Mouse (Mus musculus): ENCODE measurements around the gene Nfic.

Gene Nfic

DNA sequence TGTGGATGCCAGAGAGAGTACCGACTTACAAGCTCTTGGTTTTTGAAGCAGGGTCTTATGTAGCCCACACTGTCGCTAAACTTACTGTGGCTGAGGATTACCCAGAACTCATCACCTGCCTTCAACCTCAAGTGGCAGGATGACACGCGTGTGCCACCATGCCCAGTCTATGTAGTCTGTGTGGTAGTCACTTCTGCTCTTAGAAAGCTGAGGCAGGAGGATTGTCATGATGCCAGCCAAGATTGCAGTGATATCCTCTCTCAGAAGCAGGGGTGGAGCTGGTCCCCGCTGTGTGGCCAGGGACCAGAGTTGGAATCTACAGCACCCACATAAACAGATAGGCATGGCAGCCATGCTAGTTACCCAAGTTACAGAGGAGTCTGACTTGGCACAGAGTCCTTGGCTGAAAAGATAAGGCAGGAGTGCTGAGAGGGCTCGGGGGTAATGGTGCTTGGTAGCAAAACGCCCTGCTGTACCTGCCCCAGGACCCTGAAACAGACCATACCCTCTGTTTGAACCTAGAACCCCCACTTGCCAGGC lies 30.1 kb upstream of the Nfic start:
- no peak for DNase-seq (ENCODE audit: low spot score)

DNA sequence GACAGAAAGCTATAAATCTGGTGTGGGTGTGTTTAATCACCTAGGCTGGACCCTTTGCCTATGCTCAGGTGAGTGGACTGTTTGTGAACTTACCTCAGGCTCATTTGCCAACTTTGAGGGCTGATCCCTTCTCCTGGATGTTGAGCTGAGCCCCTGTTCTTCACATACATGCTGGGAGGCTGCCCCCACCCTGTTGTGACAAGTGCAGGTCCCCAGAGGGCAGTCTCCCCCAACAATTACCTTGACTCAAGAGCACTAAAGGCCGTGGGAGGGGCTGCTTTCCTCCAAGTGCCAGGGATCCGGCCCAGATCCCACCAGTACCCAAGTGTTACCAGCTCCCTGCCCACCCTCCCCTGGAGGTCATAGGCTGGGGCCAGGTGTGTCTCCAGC lies 29.6 kb upstream of the Nfic start:
- DNase-seq (ENCODE audit: low spot score) = no peak

DNA sequence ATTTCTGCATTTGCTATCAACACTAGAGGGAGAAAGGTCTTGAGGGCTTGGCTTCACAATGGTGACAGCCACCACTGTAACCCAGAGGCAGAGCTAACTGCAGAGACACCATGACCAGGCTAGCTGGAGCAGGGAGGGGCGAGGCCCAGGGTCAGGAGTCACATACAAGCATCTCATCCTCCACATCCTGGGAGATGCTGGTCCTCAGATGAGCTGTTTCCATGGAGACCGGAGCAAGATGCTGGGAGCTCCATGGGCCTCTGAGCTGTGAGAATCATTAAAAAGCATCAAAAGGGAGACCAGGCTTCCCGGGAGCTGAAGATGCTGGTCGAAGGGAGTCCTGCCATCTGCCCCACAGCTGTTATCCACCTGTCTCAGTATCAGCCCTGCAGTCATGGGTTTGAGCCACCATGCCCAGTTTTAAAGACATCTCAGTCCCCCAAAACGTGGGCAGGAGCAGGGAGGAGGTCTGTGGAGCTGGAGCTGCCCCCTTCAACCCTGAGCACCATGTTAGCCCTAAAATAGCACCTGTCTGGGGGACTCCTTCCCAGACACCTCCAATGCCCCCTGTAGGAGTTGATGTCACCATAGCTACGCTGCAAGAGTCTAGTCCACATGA lies 29.1 kb upstream of the Nfic start:
- DNase-seq (ENCODE audit: low spot score) = no peak

DNA sequence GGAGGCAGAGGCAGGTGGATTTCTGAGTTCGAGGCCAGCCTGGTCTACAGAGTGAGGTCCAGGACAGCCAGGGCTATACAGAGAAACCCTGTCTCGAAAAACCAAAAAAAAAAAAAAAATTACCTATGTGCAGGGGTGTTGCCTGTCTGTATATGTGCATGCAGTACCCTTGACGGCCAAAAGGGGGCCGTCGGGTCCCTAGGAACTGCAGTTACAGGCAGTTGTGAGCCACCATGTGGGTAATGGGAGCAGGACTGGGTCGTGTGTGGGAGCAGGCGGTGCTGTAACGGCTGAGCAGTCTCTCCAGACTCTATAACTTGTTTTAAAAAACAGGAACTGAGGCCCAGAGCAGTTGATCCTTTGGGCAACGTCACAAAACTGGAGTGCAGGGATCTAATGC lies 28.5 kb upstream of the Nfic start:
- no peak for DNase-seq (ENCODE audit: low spot score)

DNA sequence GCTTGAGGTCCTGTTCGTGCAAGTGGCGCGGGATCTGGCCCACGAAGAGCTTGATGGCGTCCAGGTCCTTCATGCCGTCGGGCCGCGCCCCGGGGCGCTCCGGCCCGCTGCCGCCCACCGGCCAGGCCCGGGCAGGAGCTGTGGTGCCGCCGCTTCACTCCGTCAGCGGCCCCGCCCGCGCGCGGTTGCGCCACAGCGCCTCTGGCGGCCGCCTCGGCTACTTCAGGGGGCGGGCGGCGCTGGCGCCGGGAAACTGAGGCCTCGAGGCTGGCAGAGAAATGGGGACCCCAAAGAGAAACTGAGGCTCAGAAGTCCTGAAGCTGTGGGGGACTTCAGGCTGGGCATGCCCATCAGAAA lies 27.1 kb upstream of the Nfic start, which contains the start of gene Celf5:
Gene Celf5 (minus strand): TSS at position 177 of the 357 bp plus-strand sequence.
- DNase-seq (ENCODE audit: low spot score) = no peak

DNA sequence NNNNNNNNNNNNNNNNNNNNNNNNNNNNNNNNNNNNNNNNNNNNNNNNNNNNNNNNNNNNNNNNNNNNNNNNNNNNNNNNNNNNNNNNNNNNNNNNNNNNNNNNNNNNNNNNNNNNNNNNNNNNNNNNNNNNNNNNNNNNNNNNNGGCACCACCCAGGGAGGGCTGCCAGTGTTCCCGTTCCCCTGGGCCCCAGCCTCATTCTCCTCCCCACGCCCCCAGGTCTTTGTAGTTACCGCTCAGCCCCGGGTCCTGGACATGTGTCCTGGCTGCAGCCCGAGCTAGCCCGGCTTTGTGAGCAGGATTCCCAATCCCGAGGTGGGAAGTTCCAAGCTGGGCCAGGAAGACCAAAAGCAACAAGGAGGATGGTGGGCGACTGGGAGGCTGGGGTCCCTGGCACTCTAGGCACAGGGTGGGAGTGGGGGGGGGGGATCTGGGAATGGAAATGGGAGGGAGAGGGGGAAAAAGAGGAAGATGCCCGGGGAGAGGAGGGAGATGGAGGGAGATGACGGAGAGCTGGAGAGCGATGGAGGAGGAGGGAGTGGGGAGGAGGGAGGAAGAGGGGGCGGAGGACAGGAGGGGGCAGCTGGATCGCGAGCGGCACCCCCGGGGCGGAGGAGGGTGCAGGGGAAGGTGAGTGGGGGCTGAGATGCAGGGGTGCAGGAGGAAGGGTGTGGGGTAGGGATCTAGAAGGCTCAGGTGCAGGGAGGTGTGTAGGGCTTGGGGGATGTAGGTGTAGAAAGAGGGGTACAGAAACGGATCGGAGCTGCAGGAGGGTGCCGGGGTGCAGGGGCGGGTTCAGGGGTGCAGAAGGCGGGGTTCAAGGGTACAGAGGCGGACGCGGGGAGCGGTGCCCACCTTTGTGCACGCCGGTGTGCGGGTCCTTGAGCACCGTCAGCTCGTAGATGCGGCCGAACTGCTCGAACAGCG lies 26.4 kb upstream of the Nfic start:
- no peak for DNase-seq (ENCODE audit: low spot score)

DNA sequence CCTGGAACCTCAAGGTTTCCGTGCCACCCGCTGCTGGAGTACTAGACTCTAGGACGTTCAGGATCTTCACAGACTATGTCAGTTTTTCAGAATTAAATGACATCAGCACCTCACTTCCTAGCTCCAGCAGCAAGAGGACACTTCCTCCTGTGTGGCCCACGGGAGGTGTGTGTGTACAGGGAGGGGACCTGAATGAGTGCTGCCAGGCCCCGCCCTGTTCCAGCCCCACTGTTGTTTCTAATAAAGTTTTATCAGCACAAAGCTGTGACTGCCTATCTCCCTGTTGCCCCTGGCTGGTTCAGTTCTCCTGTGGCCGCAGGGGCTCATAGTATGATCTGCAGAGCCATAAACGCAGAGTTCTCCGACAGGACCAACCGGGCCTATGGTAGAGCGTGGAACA lies 19.0 kb upstream of the Nfic start:
- no peak for DNase-seq (ENCODE audit: low spot score)

DNA sequence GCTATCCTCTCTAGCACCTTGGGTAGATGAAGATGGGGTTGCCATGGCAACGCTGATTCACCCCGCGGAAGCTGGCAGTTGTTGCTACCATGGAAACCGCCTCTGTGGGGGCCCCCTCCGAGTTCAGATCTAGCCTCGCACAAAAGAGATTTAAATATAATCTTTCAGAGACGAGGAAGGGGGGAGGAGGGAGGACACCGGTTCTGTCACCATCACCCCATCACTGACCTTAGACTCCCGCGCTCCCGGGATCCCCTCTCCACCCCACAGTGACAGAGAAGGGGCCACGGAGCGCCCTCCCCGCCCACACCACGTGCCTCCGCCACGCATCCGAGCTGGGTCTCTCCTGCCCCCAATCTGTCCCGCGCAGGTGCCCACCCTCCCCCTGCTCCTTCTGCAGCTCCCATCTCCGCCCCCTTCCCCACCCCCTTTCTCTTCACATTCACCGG lies 17.6 kb upstream of the Nfic start:
- no peak for DNase-seq (ENCODE audit: low spot score)

DNA sequence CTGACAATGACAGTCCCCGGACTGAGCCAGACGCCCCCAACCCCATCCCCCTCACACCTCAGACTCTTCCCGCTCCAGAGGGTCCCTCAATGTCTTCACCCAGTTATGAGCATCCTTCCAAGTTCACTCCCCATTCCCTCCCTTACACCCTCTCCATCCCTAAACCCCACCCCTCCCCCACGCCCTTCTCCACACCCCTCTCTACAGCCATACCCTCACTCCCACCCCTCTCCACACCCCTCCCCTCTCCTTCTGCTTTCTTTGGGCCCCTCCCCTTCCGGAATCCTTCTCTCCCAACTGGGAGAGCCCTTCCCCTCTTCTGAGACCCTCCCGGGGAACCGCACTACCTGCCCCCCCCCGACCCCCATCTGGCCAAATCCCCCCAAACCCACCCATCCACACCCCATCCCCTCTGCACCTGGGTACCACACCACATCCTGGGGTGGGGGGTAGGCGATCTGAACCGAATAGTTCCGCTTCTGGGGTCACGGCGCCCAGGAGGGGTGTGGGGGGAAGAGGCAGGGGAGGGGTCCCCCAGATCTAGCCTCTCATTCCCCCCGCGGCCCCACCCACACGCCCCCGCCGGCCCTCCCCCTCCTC lies 17.1 kb upstream of the Nfic start:
- no peak for DNase-seq (ENCODE audit: low spot score)

DNA sequence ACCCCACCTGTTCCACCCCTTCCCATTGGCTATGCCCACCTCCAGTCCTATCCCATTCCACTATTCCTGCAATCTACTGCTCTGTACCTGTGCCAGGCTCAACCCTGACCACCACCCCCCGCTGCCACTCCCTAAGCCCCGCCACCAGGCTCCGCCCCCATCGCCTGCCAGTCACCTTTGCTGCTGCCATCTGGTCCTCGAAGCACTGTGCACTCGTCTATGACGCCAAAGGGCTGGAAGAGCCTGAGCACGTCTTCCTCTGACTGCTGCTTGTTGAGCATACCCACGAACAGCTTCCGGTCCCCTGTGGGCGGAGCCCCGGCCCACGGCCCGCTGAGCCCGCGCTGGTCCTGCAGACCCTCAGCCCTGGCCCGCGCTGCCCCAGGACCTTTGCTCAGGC lies 15.0 kb upstream of the Nfic start:
- DNase-seq (ENCODE audit: low spot score) = no peak

DNA sequence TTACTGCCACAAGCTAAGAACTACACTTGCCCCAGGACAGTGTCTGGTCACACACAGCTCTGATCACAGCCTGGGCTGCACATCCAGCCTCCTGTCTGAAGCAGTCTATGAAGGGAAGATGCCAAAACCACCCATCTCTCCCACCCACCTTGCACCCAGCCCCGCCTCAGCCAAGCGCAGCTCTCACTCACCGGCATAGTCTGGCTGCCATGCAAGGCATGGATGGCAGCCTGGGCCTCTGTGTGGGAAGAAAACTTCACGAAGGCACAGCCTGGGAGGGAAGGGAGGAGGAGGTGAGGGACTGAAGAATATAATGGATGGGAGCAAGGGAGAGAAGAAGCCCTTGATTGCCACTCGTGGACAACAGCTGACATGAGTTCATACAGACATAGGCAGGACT lies 13.8 kb upstream of the Nfic start:
- no peak for DNase-seq (ENCODE audit: low spot score)

DNA sequence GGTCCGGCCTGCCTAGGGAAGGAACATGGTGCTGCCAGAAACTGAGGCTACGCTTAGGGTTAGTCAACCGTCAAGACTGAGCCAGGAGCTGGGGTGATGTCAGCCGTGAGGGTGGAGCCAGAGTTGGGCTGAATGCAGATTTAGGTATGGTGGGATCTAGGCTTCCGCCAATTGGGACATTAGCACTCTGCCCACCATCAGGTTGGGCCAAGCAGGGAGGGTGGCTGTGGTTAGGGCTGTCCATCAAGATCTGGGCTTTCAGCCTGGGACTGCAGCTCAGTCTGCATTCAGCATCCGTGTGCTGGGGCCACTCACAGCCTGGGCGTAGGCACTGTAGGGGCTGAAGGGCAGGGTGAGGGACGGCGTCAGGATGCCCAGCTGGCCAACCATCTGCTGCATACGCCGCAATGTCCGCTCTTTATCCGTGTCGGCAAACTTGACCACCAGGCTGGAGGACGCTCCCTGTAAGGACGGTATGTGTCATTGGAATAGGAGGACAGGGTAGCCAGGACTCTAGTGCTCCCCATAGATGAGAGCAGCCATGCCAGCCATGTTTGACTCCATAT lies 12.3 kb upstream of the Nfic start:
- DNase-seq (ENCODE audit: low spot score) = no peak

DNA sequence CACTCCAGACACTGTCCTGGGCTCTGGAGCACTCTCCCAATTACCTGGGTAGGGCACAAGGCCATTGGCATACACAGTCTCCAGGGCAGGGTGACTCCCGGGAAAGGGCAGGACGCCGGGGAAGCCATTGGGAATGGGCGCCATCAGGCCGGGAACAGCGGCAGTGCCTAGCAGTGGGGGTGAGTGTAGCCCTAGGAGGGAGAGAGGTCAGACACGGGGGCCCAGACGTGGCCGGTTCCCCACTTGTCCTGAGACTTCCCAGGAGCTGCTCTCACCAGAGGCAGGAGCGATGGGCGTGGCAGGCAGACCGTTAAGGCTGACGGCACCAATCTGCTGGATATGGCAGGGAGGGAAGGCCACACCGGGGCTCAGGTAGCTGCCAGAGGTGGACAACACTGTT lies 11.4 kb upstream of the Nfic start:
- no peak for DNase-seq (ENCODE audit: low spot score)

DNA sequence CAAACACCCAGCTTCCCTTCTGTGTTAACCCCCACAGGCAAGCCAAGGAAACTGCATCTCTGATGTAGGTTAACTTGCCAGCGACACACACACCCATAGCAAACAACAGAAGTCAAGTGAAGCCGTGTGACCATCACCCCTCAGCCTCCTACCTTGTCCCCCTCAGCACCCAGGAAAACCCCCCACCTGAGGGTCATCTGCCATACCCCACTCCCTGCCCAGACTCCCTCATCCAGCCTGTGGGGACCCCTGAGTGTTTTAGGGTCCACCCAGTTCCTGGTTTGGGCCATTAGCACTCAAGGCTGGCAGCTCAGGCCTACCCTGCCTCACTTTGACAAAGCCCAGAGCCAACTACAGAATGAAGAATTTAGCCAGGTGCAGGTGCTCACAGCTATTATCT lies 10.6 kb upstream of the Nfic start:
- no peak for DNase-seq (ENCODE audit: low spot score)

DNA sequence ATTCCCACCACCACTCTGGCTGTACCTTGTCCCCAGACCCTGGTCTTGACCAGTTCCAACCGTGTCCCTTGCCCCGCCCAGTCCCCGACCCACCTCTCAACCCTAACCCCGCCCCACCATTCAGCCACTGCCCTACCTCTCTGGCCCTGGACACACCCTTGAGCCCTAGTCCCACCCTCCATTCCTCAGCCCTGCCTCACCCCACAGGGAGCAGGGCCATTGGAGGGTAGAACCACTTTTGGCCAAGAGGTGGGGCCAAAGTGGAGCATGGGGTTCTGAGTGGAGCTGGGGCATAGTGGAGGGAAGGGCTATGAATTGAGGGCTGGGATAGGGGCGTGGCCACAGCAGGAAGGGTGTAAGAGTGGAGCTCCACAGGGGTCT lies 9.8 kb upstream of the Nfic start:
- DNase-seq (ENCODE audit: low spot score) = no peak

DNA sequence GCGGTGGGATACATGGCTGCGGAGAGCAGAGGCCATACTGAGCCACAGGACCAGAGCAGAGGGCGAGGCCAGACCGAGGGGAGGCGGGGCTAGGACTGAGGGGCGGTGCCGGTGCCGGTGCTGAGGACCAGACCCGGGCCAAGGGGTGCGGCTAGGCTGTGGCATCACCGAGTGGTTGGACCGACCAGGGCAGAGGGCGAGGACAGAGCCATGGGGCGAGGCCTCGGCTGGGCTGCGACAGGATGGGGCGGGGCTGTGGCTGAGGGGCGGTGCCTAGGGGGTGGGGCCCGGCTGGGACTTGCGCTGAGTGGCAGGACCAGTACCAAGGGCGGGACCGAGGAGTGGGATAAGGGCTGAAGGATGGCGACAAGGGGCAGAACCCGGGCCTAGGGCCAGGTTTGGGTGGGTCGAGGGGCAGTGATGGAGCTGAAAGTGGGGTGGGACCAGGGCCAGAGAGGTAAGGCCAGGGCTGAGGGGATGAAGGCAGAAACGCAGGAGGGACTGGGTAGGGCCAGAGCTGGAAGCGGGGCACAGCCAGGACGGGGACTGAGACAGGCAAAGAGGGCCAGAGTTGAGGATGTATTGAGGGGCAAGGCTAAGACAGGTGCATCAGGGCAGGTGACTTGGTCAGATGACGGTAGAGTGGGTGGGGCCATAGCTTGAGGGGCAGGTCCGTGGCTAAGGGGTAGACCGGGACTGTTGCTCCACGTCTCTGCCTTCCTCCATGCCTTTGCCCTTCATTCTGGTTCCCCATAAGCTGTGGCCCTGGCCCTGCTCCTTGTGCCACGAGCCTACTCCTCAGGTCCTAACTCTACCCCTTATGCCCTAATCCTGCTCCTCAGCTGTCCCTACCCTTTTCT lies 9.2 kb upstream of the Nfic start:
- DNase-seq (ENCODE audit: low spot score) = no peak

DNA sequence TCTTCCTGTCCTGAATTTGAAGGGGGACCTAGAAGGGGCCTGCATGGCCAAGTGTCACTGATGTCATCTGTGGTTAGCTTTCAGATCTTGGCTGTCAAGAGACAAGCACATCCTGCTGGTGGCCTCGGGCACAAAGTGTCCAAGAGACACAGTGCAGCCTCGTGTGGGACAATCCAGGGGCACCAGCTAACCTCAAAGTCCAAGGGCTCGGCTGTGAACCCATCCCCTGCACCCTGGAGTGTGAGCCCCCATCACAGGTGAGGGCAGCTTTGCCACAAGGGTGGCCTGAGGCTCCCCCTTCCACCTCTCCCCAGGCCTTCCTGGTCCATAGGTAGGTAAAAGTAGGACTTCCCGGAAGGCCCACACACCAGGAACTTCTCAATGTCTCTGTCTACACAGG lies 8.1 kb upstream of the Nfic start:
- no peak for DNase-seq (ENCODE audit: low spot score)

DNA sequence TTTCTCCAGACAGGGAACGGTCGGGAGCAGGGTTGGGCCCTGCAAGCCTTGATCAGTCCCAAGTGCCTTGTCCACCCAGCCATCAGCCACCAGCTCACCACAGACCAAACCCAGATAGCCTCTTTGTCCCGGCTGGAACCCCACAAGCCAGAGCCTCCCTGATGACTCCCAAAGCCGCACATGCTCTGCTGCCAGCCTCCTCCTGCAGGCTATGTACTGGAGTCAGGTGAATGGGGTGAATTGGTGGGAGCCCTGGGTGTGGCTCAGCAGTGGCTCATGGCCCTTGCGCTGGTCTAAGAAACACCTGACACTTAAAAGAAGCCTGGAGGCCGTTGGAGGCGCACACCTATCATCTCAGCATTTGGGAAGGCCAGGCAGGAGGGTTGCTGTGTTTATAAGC lies 7.5 kb upstream of the Nfic start:
- DNase-seq (ENCODE audit: low spot score) = no peak

DNA sequence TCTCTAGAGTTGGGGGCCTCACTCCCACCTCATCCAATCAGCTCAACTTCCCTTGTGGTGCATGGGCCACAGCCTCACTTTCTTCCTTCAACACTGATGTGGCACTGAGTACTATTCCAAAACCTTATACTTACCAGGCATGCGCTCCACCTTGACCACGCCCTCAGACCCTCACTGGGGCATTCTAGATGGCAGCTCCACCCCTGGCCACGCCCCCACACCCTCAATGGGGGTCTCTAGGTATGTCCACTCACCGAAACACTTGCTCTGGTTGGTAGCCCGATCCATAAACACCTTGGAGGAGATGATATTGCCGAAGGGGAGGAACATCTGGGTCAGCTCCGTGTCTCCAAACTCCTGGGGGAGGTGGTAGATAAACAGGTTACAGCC lies 7.0 kb upstream of the Nfic start:
- no peak for DNase-seq (ENCODE audit: low spot score)

DNA sequence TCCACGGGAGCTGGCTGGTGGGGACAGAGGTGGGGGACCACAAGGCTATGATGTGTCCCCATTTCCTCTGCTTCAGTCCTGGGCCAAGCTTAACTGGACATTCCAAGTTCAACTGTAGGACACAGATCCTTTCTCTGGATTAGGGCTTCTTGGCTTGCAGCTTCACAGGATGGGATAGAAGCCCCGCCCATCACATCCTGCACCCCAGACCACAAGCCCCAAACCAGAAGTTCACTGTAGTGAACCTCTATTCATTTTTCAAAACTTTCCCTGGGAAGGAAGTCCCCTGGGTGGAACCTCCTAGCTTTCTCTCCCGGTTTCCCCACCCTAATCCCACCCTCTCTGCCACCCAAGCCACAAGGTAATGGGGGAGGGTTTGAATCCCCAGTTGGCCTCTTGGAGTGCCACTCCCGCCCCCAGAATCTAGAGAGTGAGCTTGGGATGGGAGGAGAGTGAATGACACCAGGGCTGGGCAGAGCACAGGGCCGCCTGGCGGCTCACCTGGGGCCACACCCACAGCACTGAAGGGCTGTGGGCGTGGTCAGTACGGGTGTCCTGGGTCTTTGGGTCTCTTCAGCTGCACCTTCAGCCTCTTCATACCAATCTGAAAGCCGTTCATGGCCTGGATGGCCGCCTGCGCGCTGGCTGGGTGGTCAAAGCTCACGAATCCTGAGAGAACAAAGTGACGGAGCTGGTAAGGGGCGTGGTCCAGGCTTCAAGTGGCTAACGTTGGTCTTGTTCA lies 6.4 kb upstream of the Nfic start:
- DNase-seq (ENCODE audit: low spot score) = no peak

DNA sequence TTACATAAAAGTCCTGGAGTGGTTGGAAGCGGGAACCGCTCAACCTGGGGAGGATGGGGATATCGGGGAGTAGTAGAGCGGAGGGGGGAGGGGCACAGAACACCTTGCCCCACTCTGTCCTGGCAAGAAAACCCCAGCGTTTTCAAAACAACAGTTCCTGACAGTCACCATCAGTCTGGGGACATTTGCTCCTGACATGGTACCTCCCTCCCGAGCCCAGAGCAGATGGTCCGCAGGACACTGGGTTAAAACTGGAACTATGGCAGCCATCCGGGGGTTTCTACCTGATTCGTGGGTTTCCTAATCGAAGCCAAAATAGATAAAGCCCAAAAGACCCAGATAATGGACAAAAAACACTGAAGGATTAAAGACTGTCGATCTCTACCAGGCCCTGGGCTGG lies 5.5 kb upstream of the Nfic start:
- DNase-seq (ENCODE audit: low spot score) = no peak

Measured in ovary, adult 18-20 months (tissue).